Mouse (Mus musculus): ENCODE results near the gene Pcgf1.

The Pcgf1 gene

GRCm38 (mm10) chr6:83077630-83078323 is at the start of gene Pcgf1:
TSS of gene Pcgf1 (plus strand) at chr6:83077869.
- peak; percentile 15 for DNase-seq (ENCODE audit: extremely low read depth, low read depth)

- DNase-seq (ENCODE audit: extremely low read depth, low read depth): no peak
Measured at GRCm38 (mm10) chr6:83029777-83030176, 47.9 kb upstream of the Pcgf1 start.

- no peak for DNase-seq (ENCODE audit: extremely low read depth, low read depth)
Measured at GRCm38 (mm10) chr6:83031111-83031510, 46.6 kb upstream of the Pcgf1 start.

- DNase-seq (ENCODE audit: extremely low read depth, low read depth): no peak
Measured at GRCm38 (mm10) chr6:83031921-83032590, 45.6 kb upstream of the Pcgf1 start.

GRCm38 (mm10) chr6:83032769-83033191 is 44.9 kb upstream of the Pcgf1 start:
- no peak for DNase-seq (ENCODE audit: extremely low read depth, low read depth)

- no peak for DNase-seq (ENCODE audit: extremely low read depth, low read depth)
Measured at GRCm38 (mm10) chr6:83033249-83034185, 44.2 kb upstream of the Pcgf1 start, which contains the start of the genes Dok1 and Loxl3. TSS of gene Dok1 (minus strand) at chr6:83033471. TSS of gene Loxl3 (plus strand) at chr6:83034173.

- no peak for DNase-seq (ENCODE audit: extremely low read depth, low read depth)
Measured at GRCm38 (mm10) chr6:83034463-83035055, 43.1 kb upstream of the Pcgf1 start.

GRCm38 (mm10) chr6:83037188-83037587 is 40.5 kb upstream of the Pcgf1 start:
- no peak for DNase-seq (ENCODE audit: extremely low read depth, low read depth)

- no peak for DNase-seq (ENCODE audit: extremely low read depth, low read depth)
Measured at GRCm38 (mm10) chr6:83038496-83039012, 39.1 kb upstream of the Pcgf1 start.

GRCm38 (mm10) chr6:83040601-83041000 is 37.1 kb upstream of the Pcgf1 start:
- no peak for DNase-seq (ENCODE audit: extremely low read depth, low read depth)

- DNase-seq (ENCODE audit: extremely low read depth, low read depth): no peak
Measured at GRCm38 (mm10) chr6:83043561-83043960, 34.1 kb upstream of the Pcgf1 start.

- DNase-seq (ENCODE audit: extremely low read depth, low read depth): no peak
Measured at GRCm38 (mm10) chr6:83043993-83044392, 33.7 kb upstream of the Pcgf1 start.

- peak; percentile 77 for DNase-seq (ENCODE audit: extremely low read depth, low read depth)
Measured at GRCm38 (mm10) chr6:83044742-83045141, 32.9 kb upstream of the Pcgf1 start.

GRCm38 (mm10) chr6:83049367-83049766 is 28.3 kb upstream of the Pcgf1 start:
- DNase-seq (ENCODE audit: extremely low read depth, low read depth): no peak

GRCm38 (mm10) chr6:83053136-83053960 is 24.3 kb upstream of the Pcgf1 start:
- peak; percentile 44 for DNase-seq (ENCODE audit: extremely low read depth, low read depth)

- DNase-seq (ENCODE audit: extremely low read depth, low read depth): peak; percentile 96
Measured at GRCm38 (mm10) chr6:83054074-83054851, 23.4 kb upstream of the Pcgf1 start, which contains the start of gene Aup1. TSS of gene Aup1 (plus strand) at chr6:83054521.

- no peak for DNase-seq (ENCODE audit: extremely low read depth, low read depth)
Measured at GRCm38 (mm10) chr6:83054871-83055431, 22.7 kb upstream of the Pcgf1 start, which contains the start of gene Htra2. TSS of gene Htra2 (minus strand) at chr6:83055273.

GRCm38 (mm10) chr6:83057790-83058189 is 19.9 kb upstream of the Pcgf1 start, which contains the start of gene Dqx1:
TSS of gene Dqx1 (plus strand) at chr6:83057844.
- no peak for DNase-seq (ENCODE audit: extremely low read depth, low read depth)

GRCm38 (mm10) chr6:83058725-83059124 is 18.9 kb upstream of the Pcgf1 start:
- no peak for DNase-seq (ENCODE audit: extremely low read depth, low read depth)
